Mouse (Mus musculus): ENCODE results near the gene Stxbp5l.
"Not testable (repeated sequence)": the region's sequence is repeated elsewhere in the genome, so short reads cannot be mapped to it uniquely, and the experiment has no call there.

Stxbp5l gene

GRCm38 (mm10) chr16:37384821-37385344 lies at the start of gene Stxbp5l:
Stxbp5l (minus strand) TSS chr16:37384962.
- peak; percentile 94 for DNase-seq

GRCm38 (mm10) chr16:37433418-37434204 lies 48.8 kb upstream of the Stxbp5l start:
- DNase-seq, result no peak

GRCm38 (mm10) chr16:37425434-37425833 lies 40.7 kb upstream of the Stxbp5l start:
- DNase-seq, result no peak

- DNase-seq, result no peak
Observed at GRCm38 (mm10) chr16:37422874-37423273, 38.1 kb upstream of the Stxbp5l start.

GRCm38 (mm10) chr16:37421851-37422250 lies 37.1 kb upstream of the Stxbp5l start:
- DNase-seq, result no peak

GRCm38 (mm10) chr16:37420512-37420911 lies 35.8 kb upstream of the Stxbp5l start:
- no peak for DNase-seq

GRCm38 (mm10) chr16:37405536-37405935 lies 20.8 kb upstream of the Stxbp5l start:
- no peak for DNase-seq

GRCm38 (mm10) chr16:37404922-37405321 lies 20.2 kb upstream of the Stxbp5l start:
- DNase-seq, result no peak

- DNase-seq, result no peak
Observed at GRCm38 (mm10) chr16:37389964-37390363, 5.2 kb upstream of the Stxbp5l start.

- DNase-seq, result no peak
Observed at GRCm38 (mm10) chr16:37389201-37389905, 4.6 kb upstream of the Stxbp5l start.

GRCm38 (mm10) chr16:37384369-37384768 lies 393 bp downstream of the Stxbp5l start:
- peak; percentile 66 for DNase-seq

GRCm38 (mm10) chr16:37383426-37383825 lies 1.3 kb downstream of the Stxbp5l start:
- DNase-seq, result no peak

- DNase-seq, result no peak
Observed at GRCm38 (mm10) chr16:37372716-37373115, 12.0 kb downstream of the Stxbp5l start.

GRCm38 (mm10) chr16:37367426-37367825 lies 17.3 kb downstream of the Stxbp5l start:
- DNase-seq, result no peak

- DNase-seq, result no peak
Observed at GRCm38 (mm10) chr16:37363958-37364357, 20.8 kb downstream of the Stxbp5l start.

GRCm38 (mm10) chr16:37355621-37356020 lies 29.1 kb downstream of the Stxbp5l start:
- no peak for DNase-seq

GRCm38 (mm10) chr16:37347092-37347491 lies 37.7 kb downstream of the Stxbp5l start:
- peak; percentile 41 for DNase-seq

- DNase-seq, result no peak
Observed at GRCm38 (mm10) chr16:37344960-37345359, 39.8 kb downstream of the Stxbp5l start.

GRCm38 (mm10) chr16:37341446-37341845 lies 43.3 kb downstream of the Stxbp5l start:
- DNase-seq, result not testable (repeated sequence)

GRCm38 (mm10) chr16:37338177-37338576 lies 46.6 kb downstream of the Stxbp5l start:
- no peak for DNase-seq

GRCm38 (mm10) chr16:37337529-37337928 lies 47.2 kb downstream of the Stxbp5l start:
- DNase-seq, result no peak

- DNase-seq, result no peak
Observed at GRCm38 (mm10) chr16:37304441-37304840, 80.3 kb downstream of the Stxbp5l start.

GRCm38 (mm10) chr16:37292593-37292992 lies 92.2 kb downstream of the Stxbp5l start:
- DNase-seq, result peak; percentile 49

GRCm38 (mm10) chr16:37280206-37280605 lies 104.6 kb downstream of the Stxbp5l start:
- no peak for DNase-seq
